Mouse (Mus musculus): ENCODE data around the gene Snapc3. TPM values are rescaled to one million over a fixed set of nuclear protein-coding genes. Genes with fewer than 3 reads are reported as not detected.
A peak's percentile ranks its signal among the peaks of the same experiment; 100 is the strongest.

The Snapc3 gene
- polyA plus RNA-seq, 1 experiment from 2014 or later = 93.9 TPM

- WGBS = 89% methylated on average over 4 of the region's 4 CpGs
- no peak overlapping the region for H3K4me2 ChIP-seq (replicated peaks)
- no peak overlapping the region for H3K4me3 ChIP-seq (replicated peaks)
- no peaks in the 10 kb centered on the region for H3K36me3 ChIP-seq
- H3K4me1 ChIP-seq (replicated peaks) = 0 out of 2 replicates have a peak, but pooled peaks cover 3% of the 10 kb centered on the region
- H3K27me3 ChIP-seq = no peaks in the 10 kb centered on the region
- no peak for ATAC-seq
- H3K9me3 ChIP-seq = no peaks in the 10 kb centered on the region
- H3K9ac ChIP-seq (replicated peaks) = no peak overlapping the region
- no peak overlapping the region for H3K27ac ChIP-seq
Observed at GRCm38 (mm10) chr4:83396346-83396745, 21.2 kb upstream of the Snapc3 start.

GRCm38 (mm10) chr4:83396996-83397770 lies 20.3 kb upstream of the Snapc3 start:
- Histone ChIP-seq H3K36me3 (no peaks in the 10 kb centered on the region), H3K9me3 (no peaks in the 10 kb centered on the region), H3K27ac (no peak overlapping the region), H3K4me1 (replicated peaks) (no peaks in the 10 kb centered on the region), H3K9ac (replicated peaks) (no peak overlapping the region), H3K27me3 (no peaks in the 10 kb centered on the region), H3K4me3 (replicated peaks) (no peak overlapping the region), H3K4me2 (replicated peaks) (no peak overlapping the region)
- ATAC-seq = no peak
- WGBS = 82% methylated on average over 9 of the region's 9 CpGs

- Histone ChIP-seq H3K4me3 (replicated peaks) (no peak overlapping the region), H3K9ac (replicated peaks) (no peak overlapping the region), H3K27ac (no peak overlapping the region), H3K4me1 (replicated peaks) (no peaks in the 10 kb centered on the region), H3K27me3 (no peaks in the 10 kb centered on the region), H3K9me3 (peaks cover 6% of the 10 kb centered on the region), H3K4me2 (replicated peaks) (no peak overlapping the region), H3K36me3 (no peaks in the 10 kb centered on the region)
- no peak for ATAC-seq
- WGBS = 82% methylated on average over 2 of the region's 2 CpGs
Observed at GRCm38 (mm10) chr4:83398527-83398926, 19.0 kb upstream of the Snapc3 start.

- Histone ChIP-seq H3K4me3 (replicated peaks) (no peak overlapping the region), H3K4me2 (replicated peaks) (no peak overlapping the region), H3K27me3 (no peaks in the 10 kb centered on the region), H3K36me3 (no peaks in the 10 kb centered on the region), H3K9ac (replicated peaks) (no peak overlapping the region), H3K9me3 (peaks cover 8% of the 10 kb centered on the region), H3K4me1 (replicated peaks) (no peaks in the 10 kb centered on the region), H3K27ac (no peak overlapping the region)
- ATAC-seq = no peak
- 90% methylated on average over 7 of the region's 7 CpGs for WGBS
Observed at GRCm38 (mm10) chr4:83400691-83401595, 16.6 kb upstream of the Snapc3 start.

GRCm38 (mm10) chr4:83401712-83402111 lies 15.8 kb upstream of the Snapc3 start:
- Histone ChIP-seq H3K4me2 (replicated peaks) (no peak overlapping the region), H3K27ac (no peak overlapping the region), H3K4me3 (replicated peaks) (no peak overlapping the region), H3K27me3 (no peaks in the 10 kb centered on the region), H3K36me3 (no peaks in the 10 kb centered on the region), H3K9me3 (peaks cover 8% of the 10 kb centered on the region), H3K4me1 (replicated peaks) (no peaks in the 10 kb centered on the region), H3K9ac (replicated peaks) (no peak overlapping the region)
- ATAC-seq = no peak

GRCm38 (mm10) chr4:83407688-83408087 lies 9.8 kb upstream of the Snapc3 start:
- Histone ChIP-seq H3K4me3 (replicated peaks) (no peak overlapping the region), H3K4me1 (replicated peaks) (no peaks in the 10 kb centered on the region), H3K27ac (no peak overlapping the region), H3K9me3 (peaks cover 23% of the 10 kb centered on the region), H3K36me3 (0 out of 2 replicates have a peak, but pooled peaks cover 5% of the 10 kb centered on the region), H3K4me2 (replicated peaks) (no peak overlapping the region), H3K9ac (replicated peaks) (no peak overlapping the region), H3K27me3 (no peaks in the 10 kb centered on the region)
- ATAC-seq = no peak
- WGBS = 97% methylated on average over 6 of the region's 6 CpGs

GRCm38 (mm10) chr4:83409867-83410505 lies 7.5 kb upstream of the Snapc3 start:
- Histone ChIP-seq H3K36me3 (0 out of 2 replicates have a peak, but pooled peaks cover 5% of the 10 kb centered on the region), H3K4me2 (replicated peaks) (no peak overlapping the region), H3K27ac (no peak overlapping the region), H3K4me3 (replicated peaks) (no peak overlapping the region), H3K9me3 (peaks cover 15% of the 10 kb centered on the region; the same call in 1 of the 2 replicates), H3K27me3 (no peaks in the 10 kb centered on the region), H3K9ac (replicated peaks) (no peak overlapping the region), H3K4me1 (replicated peaks) (no peaks in the 10 kb centered on the region)
- ATAC-seq = no peak
- WGBS = 95% methylated on average over 4 of the region's 4 CpGs

GRCm38 (mm10) chr4:83412060-83412459 lies 5.5 kb upstream of the Snapc3 start:
- 93% methylated on average over 3 of the region's 3 CpGs for WGBS
- no peak for ATAC-seq

GRCm38 (mm10) chr4:83414241-83414824 lies 3.2 kb upstream of the Snapc3 start:
- no peak for ATAC-seq

More at GRCm38 (mm10) chr4:83412060-83412459, 5.5 kb upstream of the Snapc3 start:
- Histone ChIP-seq H3K9ac (replicated peaks) (no peak overlapping the region), H3K4me3 (replicated peaks) (no peak overlapping the region), H3K4me2 (replicated peaks) (no peak overlapping the region), H3K36me3 (0 out of 2 replicates have a peak, but pooled peaks cover 5% of the 10 kb centered on the region), H3K9me3 (peaks cover 19% of the 10 kb centered on the region; the same call in 1 of the 2 replicates), H3K4me1 (replicated peaks) (peaks cover 4% of the 10 kb centered on the region), H3K27ac (no peak overlapping the region), H3K27me3 (no peaks in the 10 kb centered on the region)

GRCm38 (mm10) chr4:83417820-83418186 lies 279 bp downstream of the Snapc3 start:
- peak overlapping the region; percentile 70 for H3K4me2 ChIP-seq (replicated peaks)
- WGBS = under 1% methylated on average over 30 of the region's 30 CpGs
- no peaks in the 10 kb centered on the region for H3K27me3 ChIP-seq
- peak; percentile 82 for ATAC-seq
- H3K36me3 ChIP-seq = peaks cover 10% of the 10 kb centered on the region
- H3K9me3 ChIP-seq = peaks cover 4% of the 10 kb centered on the region; the same call in 1 of the 2 replicates
- peak overlapping the region; percentile 100 for H3K4me3 ChIP-seq (replicated peaks)
- peak overlapping the region; percentile 99 for H3K9ac ChIP-seq (replicated peaks)
- H3K4me1 ChIP-seq (replicated peaks) = peaks cover 26% of the 10 kb centered on the region
- peak overlapping the region; percentile 94 for H3K27ac ChIP-seq

More at GRCm38 (mm10) chr4:83414241-83414824, 3.2 kb upstream of the Snapc3 start:
- Histone ChIP-seq H3K36me3 (no peaks in the 10 kb centered on the region), H3K4me3 (replicated peaks) (no peak overlapping the region), H3K9ac (replicated peaks) (no peak overlapping the region), H3K4me1 (replicated peaks) (peaks cover 14% of the 10 kb centered on the region), H3K9me3 (peaks cover 4% of the 10 kb centered on the region; the same call in 1 of the 2 replicates), H3K27ac (no peak overlapping the region), H3K4me2 (replicated peaks) (no peak overlapping the region), H3K27me3 (no peaks in the 10 kb centered on the region)
- 77% methylated on average over 5 of the region's 5 CpGs for WGBS

GRCm38 (mm10) chr4:83418781-83419180 lies 1.3 kb downstream of the Snapc3 start:
- peaks cover 20% of the 10 kb centered on the region for H3K36me3 ChIP-seq
- H3K9ac ChIP-seq (replicated peaks) = peak overlapping the region; percentile 99
- H3K27ac ChIP-seq = 0 out of 2 replicates have a peak overlapping the region, but pooled peaks have one; percentile 94
- 83% methylated on average over 2 of the region's 2 CpGs for WGBS
- peak overlapping the region; percentile 100 for H3K4me3 ChIP-seq (replicated peaks)
- ATAC-seq = no peak
- H3K27me3 ChIP-seq = no peaks in the 10 kb centered on the region
- H3K9me3 ChIP-seq = peaks cover 4% of the 10 kb centered on the region; the same call in 1 of the 2 replicates
- peaks cover 26% of the 10 kb centered on the region for H3K4me1 ChIP-seq (replicated peaks)
- H3K4me2 ChIP-seq (replicated peaks) = peak overlapping the region; percentile 70

Data from midbrain, embryonic 13.5 days (tissue).